Mouse (Mus musculus) large intestine, adult 2 months (tissue): ENCODE results near the gene Cenpc1. TPM values are rescaled to one million over a fixed set of nuclear protein-coding genes. Genes with fewer than 3 reads are reported as not detected.

Experiments used
- DNase-seq: peaks from one replicate; pipeline ENCODE4 v3.0.0-alpha.2; 2012; ENCODE audit warnings: low read depth, low spot score
- WGBS: fragments of 180-500 bp; shearing (Covaris S2); methylation state at CpG from one replicate; pipeline ENCODE4 v1.1.7; 2018; 5-methylcytosine and 5-hydroxymethylcytosine counted together
- polyA plus RNA-seq: library from polyadenylated mRNA; depleted of rRNA; stranded (reverse); fragments of >200 nt; gene quantifications from 2 replicates; pipeline ENCODE4 v1.2.3, GENCODE M21; 2012; rRNA removed

Gene Cenpc1
- polyA plus RNA-seq, 1 experiment = 2.6 TPM

DNA sequence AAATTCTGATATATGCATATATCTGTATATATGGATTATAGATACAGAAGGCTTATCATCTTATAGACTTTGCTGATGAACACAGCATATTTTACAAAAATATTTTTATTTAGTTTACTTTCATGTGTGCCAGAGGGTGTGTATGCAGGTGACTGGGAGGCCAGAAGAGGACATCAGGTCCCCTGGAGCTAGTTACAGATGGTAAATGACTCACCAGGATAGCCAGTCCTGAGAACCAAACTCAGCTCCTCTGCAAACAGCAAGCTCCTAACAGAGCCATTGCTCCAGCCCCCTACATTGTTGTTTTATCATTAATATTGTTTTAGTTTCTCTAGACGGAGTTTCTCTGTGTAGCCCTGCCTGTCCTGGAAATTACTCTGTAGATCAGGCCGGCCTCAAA is 35.6 kb downstream of the Cenpc1 start:
- WGBS = 90% methylated on average over 2 of the region's 2 CpGs
- no peak for DNase-seq

DNA sequence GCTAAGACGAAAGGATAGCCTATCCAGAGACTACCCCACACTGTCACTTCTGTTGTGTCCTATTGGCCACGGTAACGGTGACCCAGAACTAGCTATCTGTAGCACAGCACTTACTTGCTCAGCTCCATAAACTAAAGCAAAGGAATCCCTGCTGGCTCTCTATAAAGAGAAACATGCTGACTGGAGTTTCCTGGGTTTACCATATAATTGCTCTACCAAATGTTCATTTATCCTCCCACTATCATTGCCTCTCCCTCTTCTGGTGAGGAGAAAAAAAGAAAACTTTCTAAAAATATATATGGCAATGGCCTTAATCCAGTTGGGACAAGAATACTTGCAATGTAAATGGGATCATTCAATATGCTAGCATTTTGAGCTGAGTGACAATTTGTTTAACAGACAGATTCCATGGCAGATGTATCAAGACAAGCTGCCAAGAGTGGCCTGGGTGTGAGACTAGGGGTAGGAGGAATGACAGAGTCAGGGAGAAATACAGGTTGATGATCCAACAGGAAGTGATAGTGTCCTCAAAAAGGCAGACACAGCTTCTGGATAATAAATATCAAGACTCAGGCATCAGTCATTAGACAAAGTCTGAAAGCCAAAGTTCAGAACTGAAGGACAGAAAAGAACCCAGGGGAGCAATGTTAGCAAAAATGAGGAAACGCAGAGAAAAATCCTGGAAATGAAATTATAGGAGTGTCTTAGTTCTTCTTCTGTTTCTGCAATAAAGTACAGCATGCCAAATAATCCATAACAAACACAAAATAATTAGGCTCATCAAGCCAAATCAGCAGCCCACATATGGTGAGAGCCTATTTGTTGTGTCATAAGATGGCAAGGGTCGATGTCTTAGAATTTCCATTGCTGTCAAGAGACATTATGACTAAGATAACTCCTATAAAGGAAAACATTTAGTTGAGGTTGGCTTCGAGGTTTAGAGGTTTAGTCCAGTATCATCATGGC is 68.6 kb downstream of the Cenpc1 start:
- WGBS = 94% methylated on average over 6 of the region's 6 CpGs
- no peak for DNase-seq

DNA sequence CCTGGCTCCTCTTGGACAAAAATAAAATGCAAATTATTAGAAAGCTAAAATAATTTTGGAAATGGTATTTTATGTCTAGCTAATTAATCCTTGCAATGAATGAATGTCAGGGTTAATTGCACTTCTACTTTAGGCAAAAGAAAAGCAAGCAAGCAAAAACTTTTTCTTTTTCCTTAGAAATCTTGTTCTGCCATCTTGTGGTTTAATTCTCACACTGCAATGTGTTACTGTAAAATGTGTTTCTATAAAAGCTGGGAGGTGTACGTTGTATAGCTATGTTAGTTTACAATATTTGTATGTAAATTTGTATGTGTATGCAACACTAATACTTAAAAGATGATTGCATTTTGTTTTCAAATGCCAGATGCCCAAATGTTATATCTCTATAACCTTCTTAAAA is 70.8 kb downstream of the Cenpc1 start:
- WGBS = 21% methylated on average over 1 of the region's 1 CpGs
- no peak for DNase-seq

GRCm38 (mm10) chr5:85992805-85993721 is 72.3 kb downstream of the Cenpc1 start:
- WGBS = 83% methylated on average over 4 of the region's 4 CpGs
- DNase-seq = no peak

- WGBS = 13% methylated on average over 1 of the region's 1 CpGs
- no peak for DNase-seq
These were observed 73.3 kb downstream of the Cenpc1 start for GRCm38 (mm10) chr5:85992055-85992454.

DNA sequence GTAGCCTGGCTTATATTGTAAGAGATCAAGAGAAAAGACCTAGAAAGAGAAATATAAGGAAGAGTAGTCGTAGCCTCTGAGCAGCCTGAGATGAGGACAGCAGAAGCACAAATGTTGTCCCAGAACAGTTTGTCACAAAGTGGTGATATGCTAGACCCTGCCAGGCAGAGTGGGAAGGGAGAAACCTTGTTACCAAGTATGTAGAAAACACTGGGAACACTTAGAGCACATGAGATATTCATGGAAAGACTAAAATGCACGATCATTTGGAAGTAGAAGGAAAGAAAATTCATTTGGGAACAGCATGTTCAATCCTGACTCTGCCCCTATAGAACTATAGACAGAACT is 77.9 kb downstream of the Cenpc1 start:
- 80% methylated on average over 2 of the region's 2 CpGs for WGBS
- no peak for DNase-seq

- 67% methylated on average over 4 of the region's 4 CpGs for WGBS
These were observed 78.5 kb downstream of the Cenpc1 start for GRCm38 (mm10) chr5:85986734-85987515.

GRCm38 (mm10) chr5:85977646-85978426 is 87.5 kb downstream of the Cenpc1 start:
- 58% methylated on average over 8 of the region's 8 CpGs for WGBS
- no peak for DNase-seq

More at GRCm38 (mm10) chr5:85986734-85987515, 78.5 kb downstream of the Cenpc1 start:
- DNase-seq = no peak

GRCm38 (mm10) chr5:85962791-85963190 is 102.6 kb downstream of the Cenpc1 start:
- DNase-seq = no peak

More at GRCm38 (mm10) chr5:85962791-85963190, 102.6 kb downstream of the Cenpc1 start:
- WGBS = 82% methylated on average over 7 of the region's 7 CpGs

Other genes with a start within 250 kb of the Cenpc1 start
- 0.51 and 1.1 TPM in 2 replicates for gene Stap1, start 6.2 kb upstream of the Cenpc1 start, polyA plus RNA-seq
- gene Uba6, start 107.2 kb upstream of the Cenpc1 start, polyA plus RNA-seq = 1.3 and 2.2 TPM in 2 replicates
- gene Gnrhr, start 132.3 kb upstream of the Cenpc1 start, polyA plus RNA-seq = not detected in 2 replicates
- not detected in 2 replicates for gene Tmprss11c, start 223.7 kb upstream of the Cenpc1 start, polyA plus RNA-seq